ENCODE assay signal across 11 mouse cellular contexts in the genomic region with DNA sequence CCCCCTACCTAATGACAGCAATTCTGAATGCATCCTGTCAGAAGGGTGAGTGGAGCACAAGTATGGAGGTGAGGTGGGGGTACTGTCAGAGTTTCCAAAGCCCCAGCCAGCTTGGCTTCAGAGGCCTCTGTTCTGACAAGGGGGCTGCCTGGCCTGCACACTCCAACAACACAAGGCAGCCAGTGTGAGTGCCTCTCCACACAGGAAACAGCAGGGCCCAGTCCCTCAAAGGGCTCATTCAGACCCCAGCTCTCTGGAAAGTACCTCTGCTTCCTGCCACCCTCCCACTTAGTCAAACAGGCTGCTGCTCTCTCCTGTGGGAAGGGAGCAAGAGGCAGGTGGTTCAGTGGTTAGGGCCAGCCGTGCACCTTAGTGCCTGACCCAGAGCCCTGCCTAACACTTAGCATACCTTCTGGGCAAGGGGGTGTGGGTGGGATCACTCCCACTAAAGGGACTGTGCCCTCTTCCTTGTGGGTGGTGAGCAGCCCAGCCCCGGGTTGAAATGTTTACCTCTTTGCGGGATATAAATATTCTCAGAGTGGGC. TPM values are rescaled to one million over a fixed set of nuclear protein-coding genes. Genes with fewer than 3 reads are reported as not detected.
A peak's percentile ranks its signal among the peaks of the same experiment; 100 is the strongest.
DNase-seq lines count a peak whose midpoint lies in the region; ATAC-seq and TF ChIP-seq lines count a peak whose summit lies in the region.
"Had no signal": no experiment of that assay in that cellular context is flagged by ENCODE, and none has a peak within 500 bp of the region (broad histone marks: within the 10 kb centered on the region; RNA-seq: fewer than 3 reads in every experiment).

No protein-coding gene starts in this region.

- intact Hi-C loops in heart, postnatal 10 days (cut with DNase I): loop anchor here (2.0 kb wide), 1 partner anchor 15 kb away; no protein-coding TSS in a partner anchor
- intact Hi-C loops in left cerebral cortex, postnatal 14 days (cut with DNase I): no loop called here

- TF ChIP-seq POLR2A in limb, embryonic 14.5 days (IDR thresholded peaks at IDR 0.05; ENCODE audit: borderline replicate concordance, extremely low read depth, insufficient read depth, insufficient read length): no peak

- no peaks in the 10 kb centered on the region for H3K27me3 ChIP-seq in heart, embryonic 12.5 days (replicated peaks)
- no peaks in the 10 kb centered on the region for H3K27me3 ChIP-seq in lung, embryonic 15.5 days
- H3K27me3 ChIP-seq in embryonic facial prominence, embryonic 12.5 days: 0 out of 2 replicates have a peak, but pooled peaks cover 5% of the 10 kb centered on the region
- H3K27me3 ChIP-seq in limb, embryonic 14.5 days (ENCODE audit: control insufficient read depth, insufficient read depth, low read length): no peaks in the 10 kb centered on the region
- H3K27me3 ChIP-seq: liver, embryonic 15.5 days; midbrain, embryonic 13.5 days had no signal

- H3K4me2 ChIP-seq in heart, embryonic 12.5 days: no peak overlapping the region
- H3K4me2 ChIP-seq in lung, embryonic 15.5 days: no peak overlapping the region
- H3K4me2 ChIP-seq in embryonic facial prominence, embryonic 12.5 days (replicated peaks): no peak overlapping the region
- 0 out of 2 replicates have a peak overlapping the region, but pooled peaks have one; percentile 9 for H3K4me2 ChIP-seq in limb, embryonic 14.5 days (replicated peaks; ENCODE audit: low read depth, low read length, severe bottlenecking)
- H3K4me2 ChIP-seq: liver, embryonic 15.5 days; midbrain, embryonic 13.5 days had no signal

- 0 out of 2 replicates have a peak overlapping the region, but pooled peaks have one; percentile 8 for H3K9ac ChIP-seq in heart, embryonic 12.5 days
- H3K9ac ChIP-seq in lung, embryonic 15.5 days: no peak overlapping the region
- no peak overlapping the region for H3K9ac ChIP-seq in embryonic facial prominence, embryonic 12.5 days
- H3K9ac ChIP-seq in limb, embryonic 14.5 days (ENCODE audit: low read depth, low read length, severe bottlenecking): no peak overlapping the region
- H3K9ac ChIP-seq: liver, embryonic 15.5 days; midbrain, embryonic 13.5 days had no signal

- H3K9me3 ChIP-seq in heart, embryonic 12.5 days (replicated peaks): no peaks in the 10 kb centered on the region
- H3K9me3 ChIP-seq in lung, embryonic 15.5 days: no peaks in the 10 kb centered on the region
- no peaks in the 10 kb centered on the region for H3K9me3 ChIP-seq in embryonic facial prominence, embryonic 12.5 days
- H3K9me3 ChIP-seq in limb, embryonic 14.5 days (ENCODE audit: control insufficient read depth, low read length): no peaks in the 10 kb centered on the region
- H3K9me3 ChIP-seq: forebrain, embryonic 10.5 days; liver, embryonic 15.5 days; midbrain, embryonic 13.5 days had no signal

- 71% methylated on average over 3 of the region's 3 CpGs for WGBS in heart, embryonic 12.5 days
- WGBS in lung, embryonic 15.5 days: 37% methylated on average over 3 of the region's 3 CpGs
- 64% methylated on average over 3 of the region's 3 CpGs for WGBS in embryonic facial prominence, embryonic 12.5 days
- 62% methylated on average over 3 of the region's 3 CpGs for WGBS in limb, embryonic 14.5 days

- ATAC-seq in heart, embryonic 12.5 days (ENCODE audit: insufficient number of reproducible peaks, low FRiP score): peak; percentile 19; the same call in 1 of the 2 replicates
- ATAC-seq in lung, embryonic 15.5 days (ENCODE audit: borderline replicate concordance, extremely low read depth, low FRiP score, low TSS enrichment): peak; percentile 41
- ATAC-seq in embryonic facial prominence, embryonic 12.5 days (ENCODE audit: insufficient number of reproducible peaks, insufficient read depth, low FRiP score, low TSS enrichment): no peak
- peak; percentile 70 for ATAC-seq in limb, embryonic 14.5 days (ENCODE audit: low FRiP score, low read depth)
- ATAC-seq: midbrain, embryonic 13.5 days had no signal

- H3K36me3 ChIP-seq in heart, embryonic 12.5 days: peaks cover 52% of the 10 kb centered on the region
- H3K36me3 ChIP-seq in lung, embryonic 15.5 days: 0 out of 2 replicates have a peak, but pooled peaks cover 5% of the 10 kb centered on the region
- H3K36me3 ChIP-seq in embryonic facial prominence, embryonic 12.5 days: peaks cover under 1% of the 10 kb centered on the region; the same call in 1 of the 2 replicates
- H3K36me3 ChIP-seq in limb, embryonic 14.5 days (ENCODE audit: control insufficient read depth, insufficient read depth, low read length): peaks cover 37% of the 10 kb centered on the region
- H3K36me3 ChIP-seq: forebrain, embryonic 10.5 days; liver, embryonic 15.5 days; midbrain, embryonic 13.5 days had no signal

- no peak for DNase-seq in heart, postnatal 10 days
- no peak for DNase-seq in lung, postnatal 36 days
- DNase-seq in limb, embryonic 14.5 days (ENCODE audit: low spot score): peak; percentile 49
- DNase-seq in B cell, adult 2 months: no peak
- no peak for DNase-seq in left cerebral cortex, postnatal 14 days (ENCODE audit: low spot score in 2 of 2)

- peaks cover 45% of the 10 kb centered on the region for H3K4me1 ChIP-seq in heart, embryonic 12.5 days (replicated peaks)
- peaks cover 41% of the 10 kb centered on the region for H3K4me1 ChIP-seq in lung, embryonic 15.5 days
- H3K4me1 ChIP-seq in embryonic facial prominence, embryonic 12.5 days: peaks cover 26% of the 10 kb centered on the region
- peaks cover 41% of the 10 kb centered on the region for H3K4me1 ChIP-seq in limb, embryonic 14.5 days (ENCODE audit: control insufficient read depth, insufficient read depth, low read length)
- H3K4me1 ChIP-seq: liver, embryonic 15.5 days had no signal

- H3K27ac ChIP-seq in heart, embryonic 12.5 days (ENCODE audit: poor library complexity, severe bottlenecking): 0 out of 2 replicates have a peak overlapping the region, but pooled peaks have one; percentile 16
- peak overlapping the region; percentile 76 for H3K27ac ChIP-seq in lung, embryonic 15.5 days
- H3K27ac ChIP-seq in embryonic facial prominence, embryonic 12.5 days: peak overlapping the region; percentile 76
- peak overlapping the region; percentile 88 for H3K27ac ChIP-seq in limb, embryonic 14.5 days (replicated peaks; ENCODE audit: low read depth, low read length)
- H3K27ac ChIP-seq: liver, embryonic 15.5 days; midbrain, embryonic 13.5 days had no signal

- H3K4me3 ChIP-seq in heart, embryonic 12.5 days: no peak overlapping the region
- no peak overlapping the region for H3K4me3 ChIP-seq in lung, embryonic 15.5 days
- H3K4me3 ChIP-seq in embryonic facial prominence, embryonic 12.5 days: no peak overlapping the region
- no peak overlapping the region for H3K4me3 ChIP-seq in limb, embryonic 14.5 days (replicated peaks; ENCODE audit: low read length)
- H3K4me3 ChIP-seq: forebrain, embryonic 10.5 days; liver, embryonic 15.5 days; midbrain, embryonic 13.5 days had no signal

RNA-seq across cellular contexts. Expression of gene Cspg4, which starts 16.8 kb away (rescaled TPM):
- polyA plus RNA-seq in heart, embryonic 12.5 days (2016; fragmentation: Nextera tagmentation; extraction: Ambion mirVana): 32.5 and 35.9 TPM in 2 replicates
- 10 to 100 TPM; 42.6 to 43.4 TPM for total RNA-seq in heart, postnatal 10 days (2021)
- polyA plus RNA-seq in lung, embryonic 15.5 days (2015; fragmentation: Nextera tagmentation; extraction: Ambion mirVana): 17.8 and 21.1 TPM in 2 replicates
- polyA plus RNA-seq in embryonic facial prominence, embryonic 12.5 days (2016; fragmentation: Nextera tagmentation; extraction: Ambion mirVana): 9.1 and 10.8 TPM in 2 replicates
- polyA plus RNA-seq in limb, embryonic 14.5 days (2012; rRNA removed): 59.9 and 80.6 TPM in 2 replicates
- 47.1 and 49.2 TPM in 2 replicates for polyA plus RNA-seq in limb, embryonic 14.5 days (2014; fragmentation: Nextera tagmentation; extraction: Ambion mirVana)
- 10 to 100 TPM; 21.4 to 25.0 TPM for total RNA-seq in left cerebral cortex, postnatal 14 days (2021)

RNA-seq across cellular contexts. Expression of gene Odf3l1, which starts 17.1 kb away (rescaled TPM):
- 0.84 and 1.5 TPM in 2 replicates for polyA plus RNA-seq in heart, embryonic 12.5 days (2016; fragmentation: Nextera tagmentation; extraction: Ambion mirVana)
- total RNA-seq in heart, postnatal 10 days (2021): under 1 TPM in 1 of 2 experiments, not detected in 1; 0.32 TPM
- 0.60 and 0.72 TPM in 2 replicates for polyA plus RNA-seq in lung, embryonic 15.5 days (2015; fragmentation: Nextera tagmentation; extraction: Ambion mirVana)
- polyA plus RNA-seq in embryonic facial prominence, embryonic 12.5 days (2016; fragmentation: Nextera tagmentation; extraction: Ambion mirVana): 0.40 and 0.56 TPM in 2 replicates
- 2.6 and 2.9 TPM in 2 replicates for polyA plus RNA-seq in limb, embryonic 14.5 days (2012; rRNA removed)
- 1.7 and 1.8 TPM in 2 replicates for polyA plus RNA-seq in limb, embryonic 14.5 days (2014; fragmentation: Nextera tagmentation; extraction: Ambion mirVana)
- not detected for total RNA-seq in left cerebral cortex, postnatal 14 days (2021)
- polyA plus RNA-seq: forebrain, embryonic 10.5 days; midbrain, embryonic 13.5 days had no signal

RNA-seq across cellular contexts. Expression of gene Snx33, which starts 46.6 kb away (rescaled TPM):
- 10.2 and 10.5 TPM in 2 replicates for polyA plus RNA-seq in heart, embryonic 12.5 days (2016; fragmentation: Nextera tagmentation; extraction: Ambion mirVana)
- total RNA-seq in heart, postnatal 10 days (2021): 10 to 100 TPM; 11.5 to 13.1 TPM
- polyA plus RNA-seq in lung, embryonic 15.5 days (2015; fragmentation: Nextera tagmentation; extraction: Ambion mirVana): 10.8 and 11.4 TPM in 2 replicates
- 13.8 and 14.4 TPM in 2 replicates for polyA plus RNA-seq in embryonic facial prominence, embryonic 12.5 days (2016; fragmentation: Nextera tagmentation; extraction: Ambion mirVana)
- polyA plus RNA-seq in limb, embryonic 14.5 days (2012; rRNA removed): 11.4 and 12.8 TPM in 2 replicates
- 8.1 and 11.2 TPM in 2 replicates for polyA plus RNA-seq in limb, embryonic 14.5 days (2014; fragmentation: Nextera tagmentation; extraction: Ambion mirVana)
- total RNA-seq in left cerebral cortex, postnatal 14 days (2021): 1 to 10 TPM; 4.6 to 5.2 TPM

RNA-seq across cellular contexts. Expression of gene Imp3, which starts 55.7 kb away (rescaled TPM):
- polyA plus RNA-seq in heart, embryonic 12.5 days (2016; fragmentation: Nextera tagmentation; extraction: Ambion mirVana): 58.2 and 65.0 TPM in 2 replicates
- 10 to 100 TPM; 45.5 to 48.7 TPM for total RNA-seq in heart, postnatal 10 days (2021)
- polyA plus RNA-seq in lung, embryonic 15.5 days (2015; fragmentation: Nextera tagmentation; extraction: Ambion mirVana): 78.0 and 82.1 TPM in 2 replicates
- polyA plus RNA-seq in embryonic facial prominence, embryonic 12.5 days (2016; fragmentation: Nextera tagmentation; extraction: Ambion mirVana): 74.3 and 76.9 TPM in 2 replicates
- polyA plus RNA-seq in limb, embryonic 14.5 days (2012; rRNA removed): 165 and 193 TPM in 2 replicates
- 88.8 and 95.2 TPM in 2 replicates for polyA plus RNA-seq in limb, embryonic 14.5 days (2014; fragmentation: Nextera tagmentation; extraction: Ambion mirVana)
- 10 to 100 TPM; 50.6 to 51.1 TPM for total RNA-seq in left cerebral cortex, postnatal 14 days (2021)

Comparison
In these comparisons a context has a peak if more than half of its experiments do, and no peak if none do; other contexts are left out.
1. H3K27ac ChIP-seq: peak in every context shown above with its lines; median percentile 88 in limb, embryonic 14.5 days; 76 in lung, embryonic 15.5 days; 76 in embryonic facial prominence, embryonic 12.5 days; 16 in heart, embryonic 12.5 days.